Comparison of ENCODE assay signal across 11 mouse cellular contexts in the genomic region with DNA sequence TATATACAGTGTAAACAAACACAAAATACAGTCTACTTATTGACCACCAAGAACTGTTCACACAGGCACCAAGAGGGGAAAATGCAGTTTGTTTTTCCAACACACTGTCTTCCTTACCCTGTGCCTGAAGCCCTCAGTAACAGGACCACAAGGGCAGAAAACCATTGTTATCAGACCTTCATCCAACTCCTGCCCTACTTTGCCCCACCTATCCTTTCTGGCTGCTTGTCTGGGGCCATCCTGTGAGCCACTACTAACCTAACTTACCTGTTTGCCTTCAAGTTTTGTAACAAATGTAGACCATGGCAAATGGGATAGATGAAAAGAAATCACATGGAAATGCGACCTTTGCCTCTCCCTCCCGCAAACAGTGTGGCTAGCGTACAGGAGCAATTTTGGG. TPM values are rescaled to one million over a fixed set of nuclear protein-coding genes. Genes with fewer than 3 reads are reported as not detected.
A peak's percentile ranks its signal among the peaks of the same experiment; 100 is the strongest.
DNase-seq lines count a peak whose midpoint lies in the region; ATAC-seq and TF ChIP-seq lines count a peak whose summit lies in the region.
"Had no signal": no experiment of that assay in that cellular context is flagged by ENCODE, and none has a peak within 500 bp of the region (broad histone marks: within the 10 kb centered on the region; RNA-seq: fewer than 3 reads in every experiment).

No protein-coding gene starts in this region.

- TF ChIP-seq CTCF in thymus, adult 2 months (IDR thresholded peaks at IDR 0.05; ENCODE audit: borderline replicate concordance, control insufficient read depth, extremely low read depth, insufficient read depth, low read length, poor library complexity), result no peak

- H3K9me3 ChIP-seq in heart, embryonic 16.5 days (replicated peaks; ENCODE audit: control insufficient read depth, low read length), result no peaks in the 10 kb centered on the region
- H3K9me3 ChIP-seq in embryonic facial prominence, embryonic 12.5 days, result no peaks in the 10 kb centered on the region
- no peaks in the 10 kb centered on the region for H3K9me3 ChIP-seq in intestine, embryonic 14.5 days (ENCODE audit: control insufficient read depth, low read length)
- no peaks in the 10 kb centered on the region for H3K9me3 ChIP-seq in midbrain, embryonic 14.5 days (ENCODE audit: control insufficient read depth, low read length)
- H3K9me3 ChIP-seq: G1E had no signal

- peaks cover 11% of the 10 kb centered on the region for H3K4me1 ChIP-seq in heart, embryonic 16.5 days (ENCODE audit: control insufficient read depth, insufficient read depth, low read length)
- H3K4me1 ChIP-seq in embryonic facial prominence, embryonic 12.5 days, result peaks cover 19% of the 10 kb centered on the region
- peaks cover 7% of the 10 kb centered on the region; the same call in 1 of the 2 replicates for H3K4me1 ChIP-seq in intestine, embryonic 14.5 days (replicated peaks; ENCODE audit: control insufficient read depth, insufficient read depth, low read length)
- peaks cover 8% of the 10 kb centered on the region for H3K4me1 ChIP-seq in midbrain, embryonic 14.5 days (ENCODE audit: control insufficient read depth, insufficient read depth, low read length)
- H3K4me1 ChIP-seq in thymus, adult 2 months (replicated peaks; ENCODE audit: control insufficient read depth, insufficient read depth, low read length), result peaks cover 11% of the 10 kb centered on the region

- no peak overlapping the region for H3K27ac ChIP-seq in heart, embryonic 16.5 days (ENCODE audit: low read length)
- H3K27ac ChIP-seq in embryonic facial prominence, embryonic 12.5 days, result no peak overlapping the region
- no peak overlapping the region for H3K27ac ChIP-seq in intestine, embryonic 14.5 days (ENCODE audit: low read depth)
- no peak overlapping the region for H3K27ac ChIP-seq in midbrain, embryonic 14.5 days (replicated peaks; ENCODE audit: low read depth, low read length)
- no peak overlapping the region for H3K27ac ChIP-seq in thymus, adult 2 months (ENCODE audit: control insufficient read depth, insufficient read depth, low read length)

- peak overlapping the region; percentile 34 for H3K4me2 ChIP-seq in heart, embryonic 16.5 days (ENCODE audit: low read depth, low read length)
- H3K4me2 ChIP-seq in embryonic facial prominence, embryonic 12.5 days (replicated peaks), result peak overlapping the region; percentile 84; the same call in 1 of the 2 replicates
- H3K4me2 ChIP-seq in intestine, embryonic 14.5 days (ENCODE audit: low read length), result 0 out of 2 replicates have a peak overlapping the region, but pooled peaks have one; percentile 16
- H3K4me2 ChIP-seq in midbrain, embryonic 14.5 days (ENCODE audit: low read length), result peak overlapping the region; percentile 86

- peaks cover 10% of the 10 kb centered on the region for H3K27me3 ChIP-seq in heart, embryonic 16.5 days (ENCODE audit: control insufficient read depth, insufficient read depth, low read length)
- no peaks in the 10 kb centered on the region for H3K27me3 ChIP-seq in embryonic facial prominence, embryonic 12.5 days
- no peaks in the 10 kb centered on the region for H3K27me3 ChIP-seq in intestine, embryonic 14.5 days (replicated peaks; ENCODE audit: control insufficient read depth, insufficient read depth, low read length)
- H3K27me3 ChIP-seq in midbrain, embryonic 14.5 days (ENCODE audit: control insufficient read depth, insufficient read depth, low read length), result no peaks in the 10 kb centered on the region
- H3K27me3 ChIP-seq in thymus, adult 2 months (ENCODE audit: control insufficient read depth, insufficient read depth, low read length), result no peaks in the 10 kb centered on the region

- DNase-seq in heart, postnatal 4 days, result no peak
- DNase-seq in intestine, embryonic 14.5 days (ENCODE audit: low spot score), result no peak
- no peak for DNase-seq in midbrain, embryonic 14.5 days
- no peak for DNase-seq in cerebellum, adult 11 months
- no peak for DNase-seq in thymus, adult 2 months
- no peak for DNase-seq in frontal cortex, postnatal 10 days (ENCODE audit: low spot score in 2 of 2)
- DNase-seq: heart, postnatal 14 days; lung, postnatal 36 days had no signal

- no peak for ATAC-seq in heart, embryonic 16.5 days (replicated peaks; ENCODE audit: extremely low read depth, insufficient read depth, low FRiP score)
- ATAC-seq in embryonic facial prominence, embryonic 12.5 days (ENCODE audit: insufficient number of reproducible peaks, insufficient read depth, low FRiP score, low TSS enrichment), result no peak
- ATAC-seq in intestine, embryonic 14.5 days (replicated peaks; ENCODE audit: low FRiP score, low TSS enrichment, low read depth), result no peak
- no peak for ATAC-seq in midbrain, embryonic 14.5 days (ENCODE audit: low FRiP score, low TSS enrichment)

- TF ChIP-seq POLR2A in thymus, adult 2 months (IDR thresholded peaks at IDR 0.05; ENCODE audit: control insufficient read depth, extremely low read depth, insufficient read depth, low read length, poor library complexity), result no peak

- WGBS in heart, embryonic 16.5 days, result 87% methylated on average over 3 of the region's 3 CpGs
- WGBS in embryonic facial prominence, embryonic 12.5 days, result 64% methylated on average over 3 of the region's 3 CpGs
- WGBS in intestine, embryonic 14.5 days, result 78% methylated on average over 3 of the region's 3 CpGs
- WGBS in midbrain, embryonic 14.5 days, result 66% methylated on average over 3 of the region's 3 CpGs
- WGBS in thymus, adult 2 months, result 88% methylated on average over 3 of the region's 3 CpGs

- H3K4me3 ChIP-seq in heart, embryonic 16.5 days (ENCODE audit: low read length), result no peak overlapping the region
- no peak overlapping the region for H3K4me3 ChIP-seq in embryonic facial prominence, embryonic 12.5 days
- no peak overlapping the region for H3K4me3 ChIP-seq in intestine, embryonic 14.5 days (ENCODE audit: low read depth, low read length)
- H3K4me3 ChIP-seq in midbrain, embryonic 14.5 days (replicated peaks; ENCODE audit: low read depth, low read length), result peak overlapping the region; percentile 93
- no peak overlapping the region for H3K4me3 ChIP-seq in thymus, adult 2 months (ENCODE audit: control insufficient read depth, insufficient read depth, low read length)

- no peak overlapping the region for H3K9ac ChIP-seq in heart, embryonic 16.5 days (ENCODE audit: low read length)
- no peak overlapping the region for H3K9ac ChIP-seq in embryonic facial prominence, embryonic 12.5 days
- H3K9ac ChIP-seq in intestine, embryonic 14.5 days (ENCODE audit: low read length), result no peak overlapping the region
- H3K9ac ChIP-seq in midbrain, embryonic 14.5 days (replicated peaks; ENCODE audit: low read length), result no peak overlapping the region

- H3K36me3 ChIP-seq in heart, embryonic 16.5 days (ENCODE audit: control insufficient read depth, insufficient read depth), result peaks cover 4% of the 10 kb centered on the region
- H3K36me3 ChIP-seq in embryonic facial prominence, embryonic 12.5 days, result peaks cover 13% of the 10 kb centered on the region
- H3K36me3 ChIP-seq in intestine, embryonic 14.5 days (ENCODE audit: control insufficient read depth, insufficient read depth, low read length), result peaks cover 31% of the 10 kb centered on the region
- H3K36me3 ChIP-seq in midbrain, embryonic 14.5 days (ENCODE audit: control insufficient read depth, insufficient read depth, low read length), result peaks cover 24% of the 10 kb centered on the region
- H3K36me3 ChIP-seq in thymus, adult 2 months (ENCODE audit: control insufficient read depth, insufficient read depth, low read length), result peaks cover 15% of the 10 kb centered on the region

RNA-seq across cellular contexts. Expression of a gene that starts 2.2 kb away (rescaled TPM):
- 44.1 and 45.4 TPM in 2 replicates for polyA plus RNA-seq in heart, embryonic 16.5 days (2015; fragmentation: Nextera tagmentation; extraction: Ambion mirVana)
- total RNA-seq in heart, postnatal 4 days (2021), result 10 to 100 TPM; 49.2 to 50.5 TPM
- polyA plus RNA-seq in embryonic facial prominence, embryonic 12.5 days (2016; fragmentation: Nextera tagmentation; extraction: Ambion mirVana), result 81.4 and 86.3 TPM in 2 replicates
- 79.0 and 79.8 TPM in 2 replicates for polyA plus RNA-seq in intestine, embryonic 14.5 days (2014; fragmentation: Nextera tagmentation; extraction: Ambion mirVana)
- polyA plus RNA-seq in midbrain, embryonic 14.5 days (2014; fragmentation: Nextera tagmentation; extraction: Ambion mirVana), result 115 and 120 TPM in 2 replicates
- polyA plus RNA-seq in thymus, adult 2 months (2012; rRNA removed), result 30.3 and 36.2 TPM in 2 replicates

RNA-seq across cellular contexts. Expression of a gene that starts 37.0 kb away (rescaled TPM):
- polyA plus RNA-seq in heart, embryonic 16.5 days (2015; fragmentation: Nextera tagmentation; extraction: Ambion mirVana), result 58.1 and 62.0 TPM in 2 replicates
- total RNA-seq in heart, postnatal 4 days (2021), result 10 to 100 TPM; 58.8 to 60.8 TPM
- 37.5 and 38.1 TPM in 2 replicates for polyA plus RNA-seq in embryonic facial prominence, embryonic 12.5 days (2016; fragmentation: Nextera tagmentation; extraction: Ambion mirVana)
- 28.7 and 34.8 TPM in 2 replicates for polyA plus RNA-seq in intestine, embryonic 14.5 days (2014; fragmentation: Nextera tagmentation; extraction: Ambion mirVana)
- polyA plus RNA-seq in midbrain, embryonic 14.5 days (2014; fragmentation: Nextera tagmentation; extraction: Ambion mirVana), result 29.2 and 30.6 TPM in 2 replicates
- 5.1 and 5.3 TPM in 2 replicates for polyA plus RNA-seq in thymus, adult 2 months (2012; rRNA removed)

RNA-seq across cellular contexts. Expression of a gene that starts 37.1 kb away (rescaled TPM):
- 0.53 and 0.74 TPM in 2 replicates for polyA plus RNA-seq in heart, embryonic 16.5 days (2015; fragmentation: Nextera tagmentation; extraction: Ambion mirVana)
- 1 to 10 TPM in 1 of 2 experiments, under 1 TPM in 1; 0.74 to 1.0 TPM for total RNA-seq in heart, postnatal 4 days (2021)
- 0.27 and 0.35 TPM in 2 replicates for polyA plus RNA-seq in embryonic facial prominence, embryonic 12.5 days (2016; fragmentation: Nextera tagmentation; extraction: Ambion mirVana)
- 0.43 and 0.47 TPM in 2 replicates for polyA plus RNA-seq in intestine, embryonic 14.5 days (2014; fragmentation: Nextera tagmentation; extraction: Ambion mirVana)
- 0.46 and 0.69 TPM in 2 replicates for polyA plus RNA-seq in midbrain, embryonic 14.5 days (2014; fragmentation: Nextera tagmentation; extraction: Ambion mirVana)
- polyA plus RNA-seq in thymus, adult 2 months (2012; rRNA removed), result 1.2 and 1.6 TPM in 2 replicates
- polyA plus RNA-seq: G1E had no signal

Comparison
In these comparisons a context has a peak if more than half of its experiments do, and no peak if none do; other contexts are left out.
1. H3K4me2 ChIP-seq: peak in every context shown above with its lines; median percentile 86 in midbrain, embryonic 14.5 days; 84 in embryonic facial prominence, embryonic 12.5 days; 34 in heart, embryonic 16.5 days; 16 in intestine, embryonic 14.5 days.